Mouse (Mus musculus): ENCODE results near the gene Cela1. TPM values are rescaled to one million over a fixed set of nuclear protein-coding genes. Genes with fewer than 3 reads are reported as not detected.

The Cela1 gene
- polyA plus RNA-seq, 1 experiment from 2014 or later = 1.1 TPM

DNA sequence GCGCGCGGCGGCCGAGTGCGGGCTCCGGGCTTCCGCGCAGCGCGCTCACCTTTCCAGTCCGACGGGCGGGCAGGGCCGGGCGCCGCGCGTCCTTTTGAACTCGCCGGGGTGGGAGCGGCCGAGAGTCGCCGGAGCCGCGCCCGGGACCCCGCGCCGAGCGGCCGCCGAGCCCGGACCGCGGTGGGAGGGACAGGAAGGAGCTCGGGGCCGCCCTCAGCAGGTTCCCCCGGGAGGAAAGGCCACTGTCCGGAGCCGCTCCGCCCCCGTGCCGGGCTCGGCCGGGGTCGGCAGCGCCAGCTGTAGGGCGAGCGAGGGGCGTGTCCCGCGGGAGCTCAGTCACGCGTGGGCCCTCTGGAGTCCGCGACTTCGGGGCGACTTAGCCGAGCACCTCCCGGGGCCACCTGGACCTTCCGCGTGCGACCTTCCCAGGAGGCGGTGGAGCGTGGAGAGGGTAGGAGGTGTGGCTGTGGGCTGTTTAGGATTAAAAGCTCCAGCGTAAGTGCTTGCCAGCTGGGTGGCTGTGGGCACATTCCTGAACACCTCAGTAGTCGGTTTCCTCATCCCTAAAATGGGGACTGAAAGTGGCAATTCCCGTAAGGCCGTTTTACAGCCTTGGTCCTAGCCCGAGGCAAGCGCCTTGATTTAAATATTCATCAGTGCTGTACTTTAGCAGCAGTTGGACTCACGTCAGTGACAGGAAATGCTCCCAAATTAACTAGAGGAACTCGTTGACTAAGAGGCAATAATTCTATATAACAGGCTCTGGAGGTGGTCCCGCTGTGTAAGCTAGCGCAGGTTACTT lies 50.8 kb downstream of the Cela1 start, which contains the start of gene Smagp:
Gene Smagp (minus strand): TSS at position 241 of the 802 bp plus-strand sequence.
- peaks cover 42% of the 10 kb centered on the region for H3K27me3 ChIP-seq (replicated peaks; ENCODE audit: control insufficient read depth, insufficient read depth, low read length)
- H3K9me3 ChIP-seq (ENCODE audit: control insufficient read depth, low read length) = no peaks in the 10 kb centered on the region
- no peak for ATAC-seq
- H3K36me3 ChIP-seq (ENCODE audit: control insufficient read depth, insufficient read depth) = no peaks in the 10 kb centered on the region
- peak within 1 kb of the TSS; percentile 62 for H3K4me2 ChIP-seq (ENCODE audit: low read length)
- no peak within 1 kb of the TSS for H3K27ac ChIP-seq (ENCODE audit: low read length)
- peaks cover 13% of the 10 kb centered on the region for H3K4me1 ChIP-seq (replicated peaks; ENCODE audit: control insufficient read depth, insufficient read depth, low read length)
- peak within 1 kb of the TSS; percentile 41 for H3K4me3 ChIP-seq (replicated peaks; ENCODE audit: low read length)
- H3K9ac ChIP-seq (replicated peaks; ENCODE audit: low read depth, low read length) = peak within 1 kb of the TSS; percentile 40
- under 1% methylated on average over 69 of the region's 77 CpGs for WGBS

DNA sequence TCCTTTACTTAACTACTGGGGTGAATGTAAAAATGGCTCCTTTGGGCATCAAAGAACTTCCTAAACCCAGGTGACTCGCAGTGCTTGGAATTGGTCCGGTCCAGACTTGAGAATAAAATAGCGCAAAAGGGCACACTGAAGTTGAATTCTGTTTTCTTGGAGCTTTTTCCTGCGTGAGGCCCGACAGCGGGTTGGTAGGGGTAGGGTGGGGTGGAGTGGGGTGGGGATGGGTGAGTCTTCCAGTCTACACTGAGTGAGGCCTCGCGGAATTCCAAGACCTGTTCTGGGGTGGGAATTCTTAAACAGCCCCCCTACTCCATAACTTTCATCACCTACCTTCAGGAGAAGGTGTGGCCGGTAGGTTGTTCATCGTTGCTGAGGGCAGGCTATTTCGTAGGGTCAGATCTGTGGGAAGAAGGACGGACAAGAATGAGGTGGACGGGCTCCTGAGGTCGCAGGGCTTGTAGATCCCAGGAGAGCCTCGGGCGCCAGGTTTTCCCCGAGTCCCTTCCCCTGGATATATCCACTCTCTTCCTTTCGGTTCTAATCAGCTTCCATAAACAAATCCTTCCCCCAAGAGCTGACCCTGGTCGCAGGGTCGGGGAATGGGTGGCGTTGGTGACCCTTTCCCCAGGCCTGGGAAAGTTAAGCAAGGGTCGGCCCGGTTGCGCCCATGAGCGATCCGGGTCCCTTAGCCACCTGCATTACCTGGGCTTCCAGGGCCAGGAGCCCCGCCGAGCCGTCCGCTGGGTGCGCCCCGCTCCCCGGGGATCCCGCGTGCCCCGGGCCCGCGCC lies 51.7 kb downstream of the Cela1 start:
- Histone ChIP-seq H3K9ac (replicated peaks; ENCODE audit: low read depth, low read length) (peak overlapping the region; percentile 40; the same call in 1 of the 2 replicates), H3K27ac (ENCODE audit: low read length) (no peak overlapping the region), H3K4me3 (replicated peaks; ENCODE audit: low read length) (peak overlapping the region; percentile 41), H3K27me3 (replicated peaks; ENCODE audit: control insufficient read depth, insufficient read depth, low read length) (peaks cover 42% of the 10 kb centered on the region), H3K4me2 (ENCODE audit: low read length) (peak overlapping the region; percentile 62), H3K9me3 (ENCODE audit: control insufficient read depth, low read length) (no peaks in the 10 kb centered on the region), H3K36me3 (ENCODE audit: control insufficient read depth, insufficient read depth) (no peaks in the 10 kb centered on the region), H3K4me1 (replicated peaks; ENCODE audit: control insufficient read depth, insufficient read depth, low read length) (peaks cover 13% of the 10 kb centered on the region)
- ATAC-seq = no peak
- 3% methylated on average over 38 of the region's 38 CpGs for WGBS

DNA sequence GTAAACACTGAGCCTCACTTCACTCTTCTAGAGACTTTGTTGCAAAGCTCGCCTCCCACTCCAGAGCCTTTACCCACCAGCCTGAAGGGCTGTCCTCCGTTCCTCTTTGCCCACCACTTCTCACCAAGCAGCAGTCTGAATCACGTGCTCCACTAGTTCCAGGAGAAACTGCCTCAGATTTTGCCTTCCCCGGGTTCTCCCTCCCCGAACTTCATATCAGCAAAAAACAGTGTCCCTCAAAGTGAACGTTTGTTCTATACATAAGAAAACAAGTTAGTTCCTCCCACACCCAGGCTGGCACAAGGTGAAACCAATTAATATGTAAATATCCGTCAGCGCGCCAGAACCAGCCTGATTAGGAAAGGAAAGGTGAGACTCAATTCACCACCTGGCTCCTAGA lies 52.5 kb downstream of the Cela1 start:
- Histone ChIP-seq H3K4me3 (replicated peaks; ENCODE audit: low read length) (no peak overlapping the region), H3K9me3 (ENCODE audit: control insufficient read depth, low read length) (no peaks in the 10 kb centered on the region), H3K4me2 (ENCODE audit: low read length) (no peak overlapping the region), H3K4me1 (replicated peaks; ENCODE audit: control insufficient read depth, insufficient read depth, low read length) (peaks cover 13% of the 10 kb centered on the region), H3K36me3 (ENCODE audit: control insufficient read depth, insufficient read depth) (no peaks in the 10 kb centered on the region), H3K9ac (replicated peaks; ENCODE audit: low read depth, low read length) (no peak overlapping the region), H3K27me3 (replicated peaks; ENCODE audit: control insufficient read depth, insufficient read depth, low read length) (peaks cover 42% of the 10 kb centered on the region), H3K27ac (ENCODE audit: low read length) (no peak overlapping the region)
- no peak for ATAC-seq
- WGBS = 5% methylated on average over 9 of the region's 9 CpGs

DNA sequence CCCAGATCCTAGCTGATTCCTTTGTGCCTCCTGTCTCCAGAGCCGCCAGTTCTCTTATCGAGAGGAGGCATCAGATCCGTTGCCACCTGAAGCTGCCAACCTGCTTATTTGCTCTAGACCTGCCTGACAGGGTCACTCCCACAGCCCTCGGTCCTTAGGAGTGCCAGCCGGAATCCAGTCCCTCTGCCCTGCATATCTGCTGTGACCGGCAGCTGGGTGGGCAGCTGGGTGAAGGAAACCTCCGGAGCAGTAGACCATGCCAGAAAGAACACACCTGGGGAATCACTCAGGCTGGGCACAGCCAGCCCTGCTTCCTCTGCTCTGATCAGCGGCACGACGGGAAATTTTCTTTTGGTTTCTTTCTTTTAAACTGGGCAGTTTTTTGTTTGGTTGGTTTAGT lies 54.4 kb downstream of the Cela1 start:
- no peak overlapping the region for H3K4me2 ChIP-seq (ENCODE audit: low read length)
- H3K27me3 ChIP-seq (replicated peaks; ENCODE audit: control insufficient read depth, insufficient read depth, low read length) = peaks cover 34% of the 10 kb centered on the region
- 87% methylated on average over 10 of the region's 10 CpGs for WGBS
- ATAC-seq = no peak
- no peaks in the 10 kb centered on the region for H3K9me3 ChIP-seq (ENCODE audit: control insufficient read depth, low read length)
- no peaks in the 10 kb centered on the region for H3K36me3 ChIP-seq (ENCODE audit: control insufficient read depth, insufficient read depth)
- no peak overlapping the region for H3K27ac ChIP-seq (ENCODE audit: low read length)
- H3K4me3 ChIP-seq (replicated peaks; ENCODE audit: low read length) = no peak overlapping the region
- H3K9ac ChIP-seq (replicated peaks; ENCODE audit: low read depth, low read length) = no peak overlapping the region
- peaks cover 13% of the 10 kb centered on the region for H3K4me1 ChIP-seq (replicated peaks; ENCODE audit: control insufficient read depth, insufficient read depth, low read length)

DNA sequence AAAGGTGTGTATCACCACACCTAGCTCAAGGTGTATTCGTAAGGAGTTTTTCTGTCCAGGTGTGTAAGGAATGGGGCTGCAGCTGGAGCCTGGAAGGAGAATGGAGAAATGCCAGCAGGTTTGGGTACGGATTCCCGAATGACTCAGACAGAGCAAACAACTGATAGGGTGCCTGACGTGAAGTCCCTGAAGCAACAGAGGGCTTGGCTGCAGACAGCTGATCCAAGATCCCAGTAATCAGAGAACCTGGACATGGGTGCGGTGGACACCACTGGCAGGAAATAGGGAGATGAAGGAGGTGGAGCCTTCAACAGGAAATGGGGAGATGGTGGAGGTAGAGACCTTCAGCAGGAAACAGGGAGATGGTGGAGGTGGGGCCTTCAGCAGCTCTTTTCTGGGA lies 55.4 kb downstream of the Cela1 start:
- Histone ChIP-seq H3K4me1 (replicated peaks; ENCODE audit: control insufficient read depth, insufficient read depth, low read length) (peaks cover 19% of the 10 kb centered on the region), H3K9me3 (ENCODE audit: control insufficient read depth, low read length) (no peaks in the 10 kb centered on the region), H3K9ac (replicated peaks; ENCODE audit: low read depth, low read length) (no peak overlapping the region), H3K36me3 (ENCODE audit: control insufficient read depth, insufficient read depth) (no peaks in the 10 kb centered on the region), H3K27me3 (replicated peaks; ENCODE audit: control insufficient read depth, insufficient read depth, low read length) (peaks cover 24% of the 10 kb centered on the region), H3K27ac (ENCODE audit: low read length) (no peak overlapping the region), H3K4me3 (replicated peaks; ENCODE audit: low read length) (no peak overlapping the region), H3K4me2 (ENCODE audit: low read length) (no peak overlapping the region)
- WGBS = 91% methylated on average over 5 of the region's 5 CpGs
- no peak for ATAC-seq

DNA sequence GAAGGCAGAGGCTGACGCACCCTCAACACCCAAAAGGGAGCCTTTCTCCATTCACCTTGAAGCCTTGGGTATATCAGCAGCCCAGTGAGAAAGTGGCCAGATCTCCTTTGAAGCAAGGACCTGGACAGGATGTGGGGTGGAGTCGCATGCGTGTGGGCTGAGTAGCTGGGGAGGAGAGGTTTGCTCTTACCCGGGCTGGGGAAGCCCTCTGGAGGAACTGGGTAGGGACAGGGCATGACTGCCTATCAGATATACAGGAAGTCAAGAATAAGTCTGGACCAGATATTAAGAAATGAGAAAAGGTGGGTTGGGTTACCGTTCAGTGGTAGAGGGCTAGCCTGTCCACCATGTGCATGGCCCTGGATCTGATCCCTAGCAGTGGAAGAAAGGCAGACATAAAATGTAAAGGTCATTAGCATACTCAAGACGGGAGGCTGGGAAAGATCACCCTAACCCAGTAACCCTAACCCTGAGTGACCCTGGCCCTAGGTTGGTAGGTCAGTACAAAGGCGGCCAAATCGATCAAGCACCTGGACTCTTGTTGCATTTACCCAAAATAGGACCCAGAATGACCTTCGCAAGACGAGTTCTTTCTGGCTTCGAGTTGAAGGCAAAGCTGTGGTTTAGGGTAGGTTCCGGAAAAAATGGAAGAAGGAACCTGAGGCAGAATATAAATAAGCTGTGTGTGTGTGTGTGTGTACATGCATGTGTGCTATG lies 56.1 kb downstream of the Cela1 start:
- ATAC-seq = no peak
- Histone ChIP-seq H3K9me3 (ENCODE audit: control insufficient read depth, low read length) (no peaks in the 10 kb centered on the region), H3K4me2 (ENCODE audit: low read length) (no peak overlapping the region), H3K27me3 (replicated peaks; ENCODE audit: control insufficient read depth, insufficient read depth, low read length) (peaks cover 18% of the 10 kb centered on the region), H3K27ac (ENCODE audit: low read length) (no peak overlapping the region), H3K36me3 (ENCODE audit: control insufficient read depth, insufficient read depth) (no peaks in the 10 kb centered on the region), H3K9ac (replicated peaks; ENCODE audit: low read depth, low read length) (no peak overlapping the region), H3K4me1 (replicated peaks; ENCODE audit: control insufficient read depth, insufficient read depth, low read length) (peaks cover 12% of the 10 kb centered on the region), H3K4me3 (replicated peaks; ENCODE audit: low read length) (no peak overlapping the region)
- WGBS = 92% methylated on average over 12 of the region's 12 CpGs

DNA sequence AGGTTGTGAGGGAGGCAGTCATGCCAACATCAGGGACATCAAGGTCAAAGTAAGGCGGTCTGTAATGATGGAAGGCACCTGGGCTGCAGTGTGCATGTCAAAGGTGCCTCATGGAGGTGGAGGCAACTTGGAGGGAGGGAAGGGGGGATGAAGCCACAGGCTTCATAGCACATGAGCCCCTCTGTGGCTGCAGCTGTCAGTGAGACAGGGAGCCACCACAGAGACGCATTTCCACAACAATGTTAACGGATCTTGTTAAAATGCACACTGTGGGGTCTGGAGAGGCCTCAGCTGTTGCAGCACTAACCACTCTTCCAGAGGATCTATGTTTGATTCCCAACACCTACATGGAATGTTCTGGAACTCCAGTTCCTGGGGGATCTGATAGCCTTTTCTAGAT lies 57.6 kb downstream of the Cela1 start:
- Histone ChIP-seq H3K4me1 (replicated peaks; ENCODE audit: control insufficient read depth, insufficient read depth, low read length) (0 out of 2 replicates have a peak, but pooled peaks cover 6% of the 10 kb centered on the region), H3K4me2 (ENCODE audit: low read length) (no peak overlapping the region), H3K27ac (ENCODE audit: low read length) (no peak overlapping the region), H3K9ac (replicated peaks; ENCODE audit: low read depth, low read length) (no peak overlapping the region), H3K4me3 (replicated peaks; ENCODE audit: low read length) (no peak overlapping the region), H3K27me3 (replicated peaks; ENCODE audit: control insufficient read depth, insufficient read depth, low read length) (peaks cover 10% of the 10 kb centered on the region), H3K9me3 (ENCODE audit: control insufficient read depth, low read length) (no peaks in the 10 kb centered on the region), H3K36me3 (ENCODE audit: control insufficient read depth, insufficient read depth) (no peaks in the 10 kb centered on the region)
- WGBS = 54% methylated on average over 3 of the region's 3 CpGs
- ATAC-seq = no peak

DNA sequence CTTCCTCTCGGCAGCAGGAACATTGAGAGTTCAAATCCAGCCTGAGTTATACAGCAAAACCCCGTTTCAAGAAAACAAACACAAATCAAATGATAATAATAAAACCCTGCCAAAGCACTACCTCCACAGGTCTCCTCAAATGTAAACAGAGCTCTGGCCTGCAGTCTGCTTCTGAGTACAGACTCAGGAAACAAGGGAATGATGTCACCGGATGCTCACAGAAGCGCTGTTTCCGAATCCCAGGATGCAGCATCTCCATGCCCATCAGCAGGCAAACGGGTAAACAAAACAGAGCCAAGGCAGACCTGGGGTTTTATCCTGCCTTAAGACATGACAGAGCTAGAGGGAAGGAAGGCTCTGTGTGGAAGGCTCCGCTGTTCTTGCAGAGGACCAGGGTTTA lies 58.9 kb downstream of the Cela1 start:
- no peak for ATAC-seq
- H3K4me3 ChIP-seq (replicated peaks; ENCODE audit: low read length) = no peak overlapping the region

More for the DNA sequence above, 58.9 kb downstream of the Cela1 start:
- H3K27ac ChIP-seq (ENCODE audit: low read length) = no peak overlapping the region
- 56% methylated on average over 7 of the region's 7 CpGs for WGBS
- no peak overlapping the region for H3K9ac ChIP-seq (replicated peaks; ENCODE audit: low read depth, low read length)
- 0 out of 2 replicates have a peak, but pooled peaks cover 2% of the 10 kb centered on the region for H3K27me3 ChIP-seq (replicated peaks; ENCODE audit: control insufficient read depth, insufficient read depth, low read length)
- H3K36me3 ChIP-seq (ENCODE audit: control insufficient read depth, insufficient read depth) = no peaks in the 10 kb centered on the region
- no peak overlapping the region for H3K4me2 ChIP-seq (ENCODE audit: low read length)
- H3K4me1 ChIP-seq (replicated peaks; ENCODE audit: control insufficient read depth, insufficient read depth, low read length) = 0 out of 2 replicates have a peak, but pooled peaks cover 6% of the 10 kb centered on the region
- H3K9me3 ChIP-seq (ENCODE audit: control insufficient read depth, low read length) = no peaks in the 10 kb centered on the region
